Mouse (Mus musculus) central nervous system, embryonic 18 days (tissue): ENCODE data around the gene Gm5622. TPM values are rescaled to one million over a fixed set of nuclear protein-coding genes. Genes with fewer than 3 reads are reported as not detected.

ENCODE experiments used
- polyA plus RNA-seq: library from polyadenylated mRNA; depleted of rRNA; stranded (reverse); fragments of >200 nt; gene quantifications from 2 replicates; pipeline ENCODE4 v1.2.3, GENCODE M21; 2012; rRNA removed

Gene Gm5622
- polyA plus RNA-seq = not detected in 2 replicates

GRCm38 (mm10) chr14:51552490-51552889, at the start of gene Gm5622:
TSS of gene Gm5622 (plus strand) at chr14:51552790.

GRCm38 (mm10) chr14:51573963-51574362, 21.4 kb downstream of the Gm5622 start, which contains the start of gene Gm17175:
TSS of gene Gm17175 (minus strand) at chr14:51574063.

GRCm38 (mm10) chr14:51592039-51592438, 39.4 kb downstream of the Gm5622 start, which contains the start of gene Gm17174:
TSS of gene Gm17174 (minus strand) at chr14:51592139.

GRCm38 (mm10) chr14:51611210-51611609, 58.6 kb downstream of the Gm5622 start, which contains the start of gene Gm17078:
TSS of gene Gm17078 (minus strand) at chr14:51611310.

GRCm38 (mm10) chr14:51635566-51635965, 83.0 kb downstream of the Gm5622 start, which contains the start of gene Gm4181:
TSS of gene Gm4181 (minus strand) at chr14:51635666.

DNA sequence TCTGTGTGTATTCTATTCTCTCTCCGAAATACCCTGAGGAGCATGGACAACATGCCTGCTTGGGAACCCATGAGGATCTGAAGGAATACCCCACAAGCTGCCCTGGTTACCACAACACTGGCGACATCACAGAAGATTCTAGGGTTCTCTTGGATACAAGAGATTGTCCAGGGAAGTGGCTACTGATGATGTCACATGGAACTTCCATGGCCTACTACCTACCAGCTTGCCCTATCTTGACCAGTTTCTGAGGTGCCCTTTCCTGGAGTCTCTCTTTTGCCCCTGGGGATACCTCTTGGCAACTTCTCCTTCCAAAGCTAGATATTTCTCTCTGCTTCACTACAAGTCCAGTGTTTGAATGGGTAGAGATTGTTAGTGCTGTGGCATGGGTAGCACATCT, 142.8 kb downstream of the Gm5622 start, which contains the start of gene Gm17079:
Gene Gm17079, minus strand, starts transcription at position 101 of the 400 bp plus-strand sequence.

Other genes starting within 250 kb of the Gm5622 start
- gene Gm7247, start 191.0 kb upstream of the Gm5622 start, polyA plus RNA-seq = not detected in 2 replicates
- not detected in 2 replicates for gene Vmn2r88, start 142.0 kb upstream of the Gm5622 start, polyA plus RNA-seq
- gene Vmn2r89, start 100.9 kb upstream of the Gm5622 start, polyA plus RNA-seq = not detected in 2 replicates
- gene Gm17175, start 21.3 kb downstream of the Gm5622 start, polyA plus RNA-seq = not detected in 2 replicates
- gene Gm17174, start 39.3 kb downstream of the Gm5622 start, polyA plus RNA-seq = not detected in 2 replicates
- gene Gm17078, start 58.5 kb downstream of the Gm5622 start, polyA plus RNA-seq = not detected in 2 replicates
- gene Gm4181, start 82.9 kb downstream of the Gm5622 start, polyA plus RNA-seq = not detected in 2 replicates
- gene Gm17079, start 142.7 kb downstream of the Gm5622 start, polyA plus RNA-seq = not detected in 2 replicates
- not detected in 2 replicates for gene Gm5800, start 164.4 kb downstream of the Gm5622 start, polyA plus RNA-seq
- gene Ang4, start 220.8 kb downstream of the Gm5622 start, polyA plus RNA-seq = not detected in 2 replicates
- not detected in 2 replicates for gene AY358078, start 247.3 kb downstream of the Gm5622 start, polyA plus RNA-seq